Mouse (Mus musculus) forebrain, embryonic 13.5 days (tissue): ENCODE data around the gene Gjb3. TPM values are rescaled to one million over a fixed set of nuclear protein-coding genes. Genes with fewer than 3 reads are reported as not detected.
A peak's percentile ranks its signal among the peaks of the same experiment; 100 is the strongest.

Source experiments
- ATAC-seq: fragments of 200-750 bp; cut with Nextera tagmentation; 2 replicates; pipeline ENCODE4 v1.8.0; 2017
- H3K27ac ChIP-seq: fragments of 300-500 bp; sonication (generic); 2 replicates; pipeline ENCODE4 v1.5.1; 2015; ENCODE audit warnings: inconsistent platforms, mild to moderate bottlenecking, moderate library complexity
- H3K27me3 ChIP-seq: fragments of 300-500 bp; sonication (generic); 2 replicates; pipeline ENCODE4 v1.6.1; 2015; ENCODE audit warnings: mild to moderate bottlenecking, inconsistent platforms
- H3K36me3 ChIP-seq: fragments of 300-500 bp; sonication (generic); 2 replicates; pipeline ENCODE4 v1.6.1; 2015; ENCODE audit warnings: mild to moderate bottlenecking, inconsistent platforms; ENCODE audit not compliant: poor library complexity, severe bottlenecking
- H3K4me1 ChIP-seq: fragments of 300-500 bp; sonication (generic); 2 replicates; pipeline ENCODE4 v1.6.1; 2015; ENCODE audit warnings: inconsistent platforms
- H3K4me2 ChIP-seq: fragments of 300-500 bp; sonication (generic); 2 replicates; pipeline ENCODE4 v1.6.1; 2015; ENCODE audit warnings: inconsistent platforms, mild to moderate bottlenecking, moderate library complexity
- H3K4me3 ChIP-seq: fragments of 300-500 bp; sonication (generic); 2 replicates; pipeline ENCODE4 v1.5.1; 2015; ENCODE audit warnings: mild to moderate bottlenecking, inconsistent platforms
- H3K9ac ChIP-seq: fragments of 300-500 bp; sonication (generic); 2 replicates; pipeline ENCODE4 v1.6.1; 2015; ENCODE audit warnings: mild to moderate bottlenecking, inconsistent platforms
- H3K9me3 ChIP-seq: fragments of 300-500 bp; sonication (generic); replicated peaks from 2 replicates; pipeline ENCODE4 v1.6.1; 2016; ENCODE audit warnings: inconsistent platforms
- WGBS: fragments of 180-500 bp; shearing (Covaris S2); methylation state at CpG from one replicate; pipeline ENCODE4 v1.1.7; 2015; 5-methylcytosine and 5-hydroxymethylcytosine counted together
- polyA plus RNA-seq: library from polyadenylated mRNA; unstranded; fragments of >200 nt; fragmentation: Nextera tagmentation; extraction: Ambion mirVana; gene quantifications from 2 replicates; pipeline ENCODE4 v1.2.1, GENCODE M21; 2015

The Gjb3 gene
- 0.10 TPM in 1 of 2 replicates, not detected in the other for polyA plus RNA-seq

DNA sequence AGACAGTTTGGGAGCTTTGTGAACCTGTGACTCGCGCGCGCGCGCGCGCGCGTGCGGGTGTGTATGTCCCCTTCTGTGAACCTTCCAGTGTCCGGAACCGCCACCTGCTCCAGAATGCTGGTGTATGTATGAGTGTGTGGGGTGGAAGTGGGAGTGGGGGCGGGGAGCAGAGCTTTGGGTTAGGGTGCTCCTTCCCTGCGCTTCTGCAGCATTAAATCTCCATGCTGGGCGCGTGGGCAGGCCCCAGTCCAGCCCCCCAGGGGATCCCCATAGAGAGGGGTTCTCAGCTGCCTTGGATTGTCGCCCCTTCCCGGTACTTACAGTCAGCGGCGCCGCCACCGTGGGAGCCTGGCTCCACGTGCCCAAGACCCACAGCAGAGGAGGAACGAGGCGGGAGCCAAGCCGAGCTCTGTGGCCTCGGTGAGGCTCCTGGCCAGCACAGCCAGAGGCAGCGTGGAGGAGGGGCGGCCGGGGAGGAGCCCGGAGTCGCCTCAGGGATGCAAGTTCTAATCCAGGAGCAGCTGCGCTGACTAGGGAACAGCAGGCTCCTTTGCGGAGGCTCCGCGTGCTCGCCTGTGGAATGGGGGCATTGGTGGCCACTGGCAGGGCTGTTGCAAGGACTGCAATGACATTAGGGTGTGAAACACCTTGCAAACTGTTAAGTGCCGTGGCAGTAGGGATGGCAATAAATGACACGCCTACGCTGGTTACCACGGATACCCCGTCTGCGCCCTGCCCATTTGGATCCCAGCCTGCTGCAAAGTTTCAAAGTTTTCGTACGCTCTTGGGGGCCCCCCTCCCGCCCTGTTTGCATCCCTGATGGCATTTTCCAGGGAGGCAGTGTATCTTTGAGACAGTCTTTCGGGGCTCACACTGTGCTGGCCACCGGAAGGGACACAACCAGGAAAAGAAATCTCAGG, at the start of gene Gjb3:
Gjb3 (minus strand) TSS at position 664 of the 920 bp plus-strand sequence.
- H3K9ac ChIP-seq, result no peak within 1 kb of the TSS
- WGBS, result under 1% methylated on average over 48 of the region's 49 CpGs
- no peaks in the 10 kb centered on the region for H3K9me3 ChIP-seq
- peak within 1 kb of the TSS; percentile 9 for H3K4me3 ChIP-seq
- ATAC-seq, result no peak
- no peaks in the 10 kb centered on the region for H3K36me3 ChIP-seq
- no peak within 1 kb of the TSS for H3K27ac ChIP-seq
- H3K4me2 ChIP-seq, result peak within 1 kb of the TSS; percentile 43
- H3K4me1 ChIP-seq, result peaks cover 20% of the 10 kb centered on the region
- H3K27me3 ChIP-seq, result peaks cover 67% of the 10 kb centered on the region

DNA sequence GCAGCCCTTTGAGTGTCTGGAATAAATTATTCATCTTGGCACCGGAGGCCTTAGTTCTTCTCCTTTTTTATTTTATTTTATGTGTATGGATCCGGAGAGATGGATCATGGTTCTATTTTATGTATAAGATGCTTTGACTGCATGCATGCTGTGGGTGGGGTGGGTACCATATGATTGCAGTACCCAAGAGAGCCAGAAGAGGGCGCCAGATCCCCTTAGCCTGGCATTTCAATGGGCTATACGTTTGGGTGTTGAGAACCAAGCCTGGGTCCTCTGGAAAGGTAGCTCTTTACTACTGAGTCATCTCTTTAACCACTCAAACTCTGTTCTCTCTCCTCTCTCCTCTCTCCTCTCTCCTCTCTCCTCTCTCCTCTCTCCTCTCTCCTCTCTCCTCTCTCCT, 46.7 kb upstream of the Gjb3 start:
- H3K4me2 ChIP-seq, result no peak overlapping the region
- no peaks in the 10 kb centered on the region for H3K27me3 ChIP-seq
- ATAC-seq, result no peak
- H3K9me3 ChIP-seq, result no peaks in the 10 kb centered on the region
- H3K36me3 ChIP-seq, result no peaks in the 10 kb centered on the region
- whole genome bisulfite sequencing, result 35% methylated on average over 4 of the region's 4 CpGs
- no peak overlapping the region for H3K9ac ChIP-seq
- no peak overlapping the region for H3K27ac ChIP-seq
- H3K4me3 ChIP-seq, result no peak overlapping the region
- peaks cover 5% of the 10 kb centered on the region; the same call in 1 of the 2 replicates for H3K4me1 ChIP-seq

DNA sequence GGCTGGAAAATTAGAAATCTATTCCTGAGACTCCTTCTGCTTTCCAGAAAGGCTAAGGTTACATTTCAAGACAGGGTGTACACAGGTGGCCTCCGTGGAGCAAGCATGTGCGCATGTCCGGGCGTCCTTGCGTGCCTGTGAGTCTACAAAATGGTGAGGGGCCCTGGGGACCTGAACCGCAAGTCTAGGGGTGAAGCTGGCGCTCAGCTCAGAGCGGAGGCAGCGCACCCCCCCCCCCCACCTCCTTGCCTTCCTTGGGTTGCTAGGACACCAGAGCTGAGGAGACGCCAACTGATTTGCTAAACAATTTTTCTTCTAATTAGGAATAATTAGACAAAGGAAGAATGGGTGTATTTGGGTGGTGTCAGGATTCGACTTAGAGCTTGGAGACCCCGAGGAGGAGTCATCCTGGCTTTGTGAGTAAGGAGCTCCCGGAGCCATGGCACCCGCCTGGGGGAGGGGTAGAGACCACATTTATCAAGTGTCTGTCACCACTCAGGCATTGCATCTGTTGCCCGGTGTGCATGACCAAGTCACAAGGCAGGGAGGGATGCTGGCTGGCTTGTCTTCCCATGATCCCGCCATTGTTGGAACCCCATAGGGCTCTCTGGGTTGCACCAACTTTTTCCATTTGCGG, 45.0 kb upstream of the Gjb3 start:
- ATAC-seq, result no peak
- Histone ChIP-seq H3K4me1 (peaks cover 5% of the 10 kb centered on the region; the same call in 1 of the 2 replicates), H3K9me3 (no peaks in the 10 kb centered on the region), H3K4me2 (no peak overlapping the region), H3K36me3 (no peaks in the 10 kb centered on the region), H3K4me3 (no peak overlapping the region), H3K9ac (no peak overlapping the region), H3K27ac (no peak overlapping the region), H3K27me3 (no peaks in the 10 kb centered on the region)
- 66% methylated on average over 17 of the region's 17 CpGs for WGBS

GRCm38 (mm10) chr4:127374645-127375044, 44.0 kb upstream of the Gjb3 start:
- H3K9me3 ChIP-seq, result no peaks in the 10 kb centered on the region
- WGBS, result 79% methylated on average over 4 of the region's 4 CpGs
- no peak overlapping the region for H3K27ac ChIP-seq
- H3K27me3 ChIP-seq, result no peaks in the 10 kb centered on the region
- peaks cover 5% of the 10 kb centered on the region; the same call in 1 of the 2 replicates for H3K4me1 ChIP-seq
- H3K9ac ChIP-seq, result no peak overlapping the region
- H3K4me3 ChIP-seq, result no peak overlapping the region
- ATAC-seq, result no peak
- no peak overlapping the region for H3K4me2 ChIP-seq
- no peaks in the 10 kb centered on the region for H3K36me3 ChIP-seq

DNA sequence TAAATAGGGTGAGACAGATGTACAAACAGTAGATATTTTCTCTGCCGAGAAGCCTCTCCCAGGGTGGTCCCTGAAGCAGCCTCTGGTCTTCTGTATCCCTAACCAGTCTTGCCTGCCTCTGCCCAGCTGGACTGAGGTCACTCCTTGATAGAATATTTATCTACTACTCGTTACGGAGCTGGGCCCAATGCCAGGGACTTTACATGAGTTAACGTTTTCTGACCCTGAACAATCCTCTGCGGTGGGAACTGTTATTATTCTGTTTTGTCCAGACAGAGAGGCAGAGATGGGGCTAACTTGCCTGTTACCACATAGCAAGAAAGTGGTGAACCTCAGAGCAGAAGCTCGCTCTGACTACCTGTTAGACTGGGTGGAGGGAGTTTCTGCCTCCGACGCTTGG, 42.8 kb upstream of the Gjb3 start:
- no peak overlapping the region for H3K9ac ChIP-seq
- no peak overlapping the region for H3K4me3 ChIP-seq
- no peak overlapping the region for H3K4me2 ChIP-seq
- ATAC-seq, result no peak
- peaks cover 7% of the 10 kb centered on the region for H3K4me1 ChIP-seq
- H3K27me3 ChIP-seq, result no peaks in the 10 kb centered on the region
- WGBS, result 63% methylated on average over 8 of the region's 8 CpGs
- no peaks in the 10 kb centered on the region for H3K9me3 ChIP-seq
- no peaks in the 10 kb centered on the region for H3K36me3 ChIP-seq
- H3K27ac ChIP-seq, result no peak overlapping the region

DNA sequence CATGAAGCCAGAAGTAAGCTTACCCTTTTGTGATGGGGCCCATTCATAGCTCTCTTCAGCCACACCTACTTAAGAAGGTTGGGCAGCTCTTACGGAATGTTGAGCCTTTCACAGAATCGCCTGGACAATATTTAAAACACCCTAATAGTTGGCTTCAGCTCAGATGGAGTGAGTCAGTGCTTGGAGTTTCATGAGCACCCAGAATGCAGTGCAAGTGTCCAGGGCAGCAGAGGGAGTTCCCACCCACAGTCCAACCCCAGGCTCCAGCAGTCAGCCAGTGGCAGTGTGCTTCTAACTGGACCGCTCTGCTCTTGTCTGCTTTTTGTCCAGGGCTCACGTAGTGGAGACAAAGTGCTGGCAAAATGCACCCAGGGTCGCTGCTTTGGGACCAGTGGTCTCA, 40.9 kb upstream of the Gjb3 start:
- Histone ChIP-seq H3K4me2 (no peak overlapping the region), H3K36me3 (no peaks in the 10 kb centered on the region), H3K9ac (no peak overlapping the region), H3K4me3 (no peak overlapping the region), H3K27me3 (no peaks in the 10 kb centered on the region), H3K9me3 (no peaks in the 10 kb centered on the region), H3K4me1 (peaks cover 8% of the 10 kb centered on the region), H3K27ac (no peak overlapping the region)
- no peak for ATAC-seq
- WGBS, result 71% methylated on average over 5 of the region's 5 CpGs

GRCm38 (mm10) chr4:127370447-127370846, 39.8 kb upstream of the Gjb3 start:
- Histone ChIP-seq H3K9ac (no peak overlapping the region), H3K36me3 (no peaks in the 10 kb centered on the region), H3K4me3 (no peak overlapping the region), H3K4me2 (no peak overlapping the region), H3K4me1 (peaks cover 7% of the 10 kb centered on the region), H3K9me3 (no peaks in the 10 kb centered on the region), H3K27ac (no peak overlapping the region), H3K27me3 (peaks cover 2% of the 10 kb centered on the region; the same call in 1 of the 2 replicates)
- no peak for ATAC-seq
- WGBS, result 51% methylated on average over 2 of the region's 2 CpGs

- Histone ChIP-seq H3K27me3 (peaks cover 3% of the 10 kb centered on the region; the same call in 1 of the 2 replicates), H3K27ac (no peak overlapping the region), H3K4me3 (no peak overlapping the region), H3K9me3 (no peaks in the 10 kb centered on the region), H3K4me2 (no peak overlapping the region), H3K9ac (no peak overlapping the region), H3K36me3 (no peaks in the 10 kb centered on the region), H3K4me1 (peaks cover 7% of the 10 kb centered on the region; the same call in 1 of the 2 replicates)
- 33% methylated on average over 13 of the region's 13 CpGs for WGBS
- peak; percentile 43; the same call in 1 of the 2 replicates for ATAC-seq
These were observed 37.8 kb upstream of the Gjb3 start for GRCm38 (mm10) chr4:127368379-127368973.

GRCm38 (mm10) chr4:127365834-127366233, 35.2 kb upstream of the Gjb3 start:
- H3K4me1 ChIP-seq, result peaks cover 7% of the 10 kb centered on the region; the same call in 1 of the 2 replicates
- H3K9ac ChIP-seq, result no peak overlapping the region
- H3K36me3 ChIP-seq, result no peaks in the 10 kb centered on the region
- ATAC-seq, result no peak
- no peak overlapping the region for H3K27ac ChIP-seq
- no peak overlapping the region for H3K4me2 ChIP-seq
- H3K27me3 ChIP-seq, result peaks cover 3% of the 10 kb centered on the region; the same call in 1 of the 2 replicates
- no peak overlapping the region for H3K4me3 ChIP-seq
- WGBS, result 10% methylated on average over 4 of the region's 4 CpGs
- no peaks in the 10 kb centered on the region for H3K9me3 ChIP-seq

DNA sequence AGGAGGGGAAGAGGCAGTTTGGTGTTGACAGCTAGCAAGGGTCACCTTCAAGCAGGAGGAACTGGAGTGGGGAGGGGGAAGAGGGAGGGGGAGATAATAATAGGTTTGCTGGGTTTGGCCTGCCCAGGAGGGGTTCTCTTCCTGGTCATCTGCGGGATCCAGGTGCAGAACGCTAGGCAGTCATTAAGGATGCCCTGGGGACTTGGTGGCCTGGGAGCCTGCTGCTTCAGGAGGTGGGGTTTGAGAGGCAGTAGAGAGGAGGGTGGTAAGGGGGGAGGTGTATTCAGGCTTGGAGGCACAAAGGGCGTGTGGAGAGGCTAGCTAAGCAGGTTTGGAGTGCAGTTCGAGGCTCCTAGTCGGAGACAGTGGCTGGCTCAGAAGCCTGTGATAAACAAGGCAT, 34.8 kb upstream of the Gjb3 start:
- peaks cover 7% of the 10 kb centered on the region; the same call in 1 of the 2 replicates for H3K4me1 ChIP-seq
- no peak overlapping the region for H3K4me3 ChIP-seq
- no peak for ATAC-seq
- no peak overlapping the region for H3K4me2 ChIP-seq
- no peaks in the 10 kb centered on the region for H3K9me3 ChIP-seq
- WGBS, result 20% methylated on average over 5 of the region's 5 CpGs
- H3K36me3 ChIP-seq, result no peaks in the 10 kb centered on the region
- no peak overlapping the region for H3K9ac ChIP-seq
- no peak overlapping the region for H3K27ac ChIP-seq
- H3K27me3 ChIP-seq, result peaks cover 3% of the 10 kb centered on the region; the same call in 1 of the 2 replicates

DNA sequence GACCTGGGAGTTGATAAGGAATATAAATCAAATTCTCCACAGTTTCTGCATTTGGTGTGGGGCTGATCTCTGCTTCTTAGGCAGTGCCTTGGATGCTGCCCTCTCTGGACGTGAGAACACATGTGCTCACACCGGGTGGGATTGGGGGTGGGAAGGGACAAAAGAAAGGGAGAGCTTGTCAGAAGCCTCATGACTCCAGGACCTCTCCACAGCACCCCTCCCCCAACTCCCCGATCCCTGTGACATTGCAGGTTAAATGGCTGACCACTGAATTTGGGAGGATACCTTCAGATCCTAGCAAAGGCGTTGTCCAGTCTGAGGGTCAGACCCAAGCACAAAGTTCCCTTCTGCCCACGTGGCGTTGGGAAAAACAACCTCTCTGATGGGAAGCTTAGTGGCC, 33.8 kb upstream of the Gjb3 start:
- Histone ChIP-seq H3K4me2 (no peak overlapping the region), H3K36me3 (no peaks in the 10 kb centered on the region), H3K9ac (no peak overlapping the region), H3K4me1 (peaks cover 7% of the 10 kb centered on the region; the same call in 1 of the 2 replicates), H3K27ac (no peak overlapping the region), H3K27me3 (peaks cover 3% of the 10 kb centered on the region; the same call in 1 of the 2 replicates), H3K4me3 (no peak overlapping the region), H3K9me3 (no peaks in the 10 kb centered on the region)
- ATAC-seq, result no peak
- 68% methylated on average over 6 of the region's 6 CpGs for WGBS

DNA sequence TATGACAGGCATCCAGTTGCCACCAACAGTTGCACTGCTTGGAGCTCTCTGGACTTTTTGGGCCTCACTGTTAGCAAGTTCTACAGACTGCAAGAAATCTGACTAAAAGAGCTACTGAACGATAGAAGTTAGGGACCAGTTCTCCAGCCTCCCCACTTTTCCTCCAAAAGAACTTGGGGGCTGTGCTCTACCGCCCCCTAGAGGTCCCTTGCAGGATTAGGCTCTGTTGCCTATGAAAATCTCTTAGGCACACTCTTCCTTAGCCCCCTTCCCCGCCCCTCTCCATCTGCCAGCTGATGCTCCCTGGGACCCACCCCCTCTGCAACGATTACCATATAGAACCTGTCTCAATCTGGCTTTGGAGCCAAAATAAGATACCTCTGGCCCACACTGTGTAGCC, 32.7 kb upstream of the Gjb3 start:
- no peaks in the 10 kb centered on the region for H3K9me3 ChIP-seq
- WGBS, result 71% methylated on average over 4 of the region's 4 CpGs
- no peak for ATAC-seq
- H3K9ac ChIP-seq, result no peak overlapping the region
- no peak overlapping the region for H3K4me2 ChIP-seq
- peaks cover 3% of the 10 kb centered on the region; the same call in 1 of the 2 replicates for H3K27me3 ChIP-seq
- no peak overlapping the region for H3K4me3 ChIP-seq
- no peak overlapping the region for H3K27ac ChIP-seq
- no peaks in the 10 kb centered on the region for H3K36me3 ChIP-seq
- H3K4me1 ChIP-seq, result peaks cover 4% of the 10 kb centered on the region; the same call in 1 of the 2 replicates
